Mouse (Mus musculus) heart, embryonic 12.5 days (tissue): ENCODE results near the gene Med16. TPM values are rescaled to one million over a fixed set of nuclear protein-coding genes. Genes with fewer than 3 reads are reported as not detected.
"Not testable (repeated sequence)": the region's sequence is repeated elsewhere in the genome, so short reads cannot be mapped to it uniquely, and the experiment has no call there.

Experiments used
- ATAC-seq: fragments of 200-750 bp; cut with Nextera tagmentation; 2 replicates; pipeline ENCODE4 v1.8.0; 2017; ENCODE audit warnings: moderate TSS enrichment, moderate library complexity; ENCODE audit not compliant: insufficient number of reproducible peaks, low FRiP score
- H3K27ac ChIP-seq: fragments of 300-500 bp; sonication (generic); 2 replicates; pipeline ENCODE4 v1.5.1; 2016; ENCODE audit warnings: mild to moderate bottlenecking, moderate library complexity; ENCODE audit not compliant: poor library complexity, severe bottlenecking
- H3K27me3 ChIP-seq: fragments of 300-500 bp; sonication (generic); replicated peaks from 2 replicates; pipeline ENCODE4 v1.6.1; 2016; ENCODE audit warnings: mild to moderate bottlenecking, moderate library complexity
- H3K36me3 ChIP-seq: fragments of 300-500 bp; sonication (generic); 2 replicates; pipeline ENCODE4 v1.6.1; 2016; ENCODE audit warnings: mild to moderate bottlenecking, moderate library complexity
- H3K4me1 ChIP-seq: fragments of 300-500 bp; sonication (generic); replicated peaks from 2 replicates; pipeline ENCODE4 v1.6.1; 2016; ENCODE audit warnings: mild to moderate bottlenecking
- H3K4me2 ChIP-seq: fragments of 300-500 bp; sonication (generic); 2 replicates; pipeline ENCODE4 v1.6.1; 2016; ENCODE audit warnings: mild to moderate bottlenecking, moderate library complexity
- H3K4me3 ChIP-seq: fragments of 300-500 bp; sonication (generic); 2 replicates; pipeline ENCODE4 v1.5.1; 2016; ENCODE audit warnings: mild to moderate bottlenecking
- H3K9ac ChIP-seq: fragments of 300-500 bp; sonication (generic); 2 replicates; pipeline ENCODE4 v1.6.1; 2016; ENCODE audit warnings: mild to moderate bottlenecking, moderate library complexity
- H3K9me3 ChIP-seq: fragments of 300-500 bp; sonication (generic); replicated peaks from 2 replicates; pipeline ENCODE4 v1.6.1; 2016; ENCODE audit warnings: mild to moderate bottlenecking, moderate library complexity
- WGBS: fragments of 180-500 bp; shearing (Covaris S2); methylation state at CpG from one replicate; pipeline ENCODE4 v1.1.7; 2016; 5-methylcytosine and 5-hydroxymethylcytosine counted together
- polyA plus RNA-seq: library from polyadenylated mRNA; unstranded; fragments of >200 nt; fragmentation: Nextera tagmentation; extraction: Ambion mirVana; gene quantifications from 2 replicates; pipeline ENCODE4 v1.2.1, GENCODE M21; 2016

The Med16 gene
- polyA plus RNA-seq, 1 experiment from 2014 or later: 48.3 TPM

DNA sequence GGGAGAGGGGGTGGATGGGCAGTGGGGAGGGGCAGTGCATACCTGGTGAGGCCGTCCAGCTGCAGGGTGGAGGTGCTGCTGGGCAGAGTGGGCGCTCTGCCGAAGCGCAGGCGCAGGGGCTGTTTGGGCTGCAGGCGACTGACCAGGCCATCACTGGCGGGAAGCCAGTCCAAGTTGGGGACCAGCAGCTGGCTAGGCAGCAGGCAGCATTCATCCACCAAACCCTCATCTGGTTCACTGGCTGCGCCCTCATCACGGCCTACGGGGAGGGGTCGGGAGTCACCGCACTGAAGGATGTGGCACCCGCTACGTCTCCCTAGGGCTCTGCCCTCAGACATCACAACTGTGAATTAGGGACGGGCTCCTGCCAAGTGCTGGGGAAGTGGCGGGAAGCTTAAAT lies 12.4 kb downstream of the Med16 start:
- no peak overlapping the region for H3K4me2 ChIP-seq
- H3K9ac ChIP-seq: no peak overlapping the region
- no peak for ATAC-seq
- H3K27ac ChIP-seq: no peak overlapping the region
- H3K36me3 ChIP-seq: peaks cover 58% of the 10 kb centered on the region
- H3K4me3 ChIP-seq: no peak overlapping the region
- WGBS: 91% methylated on average over 15 of the region's 16 CpGs
- H3K27me3 ChIP-seq: peaks cover 7% of the 10 kb centered on the region; the same call in 1 of the 2 replicates
- H3K9me3 ChIP-seq: no peaks in the 10 kb centered on the region
- H3K4me1 ChIP-seq: no peaks in the 10 kb centered on the region; the same call in 1 of the 2 replicates

- not testable (repeated sequence) for H3K4me1 ChIP-seq, H3K9ac ChIP-seq, H3K27ac ChIP-seq, H3K4me3 ChIP-seq, H3K9me3 ChIP-seq, H3K4me2 ChIP-seq, ATAC-seq
- H3K36me3 ChIP-seq: peaks cover 34% of the 10 kb centered on the region
- WGBS: 43% methylated on average over 22 of the region's 22 CpGs
- peaks cover 20% of the 10 kb centered on the region for H3K27me3 ChIP-seq
These were observed 16.1 kb downstream of the Med16 start for GRCm38 (mm10) chr10:79892451-79893118.

DNA sequence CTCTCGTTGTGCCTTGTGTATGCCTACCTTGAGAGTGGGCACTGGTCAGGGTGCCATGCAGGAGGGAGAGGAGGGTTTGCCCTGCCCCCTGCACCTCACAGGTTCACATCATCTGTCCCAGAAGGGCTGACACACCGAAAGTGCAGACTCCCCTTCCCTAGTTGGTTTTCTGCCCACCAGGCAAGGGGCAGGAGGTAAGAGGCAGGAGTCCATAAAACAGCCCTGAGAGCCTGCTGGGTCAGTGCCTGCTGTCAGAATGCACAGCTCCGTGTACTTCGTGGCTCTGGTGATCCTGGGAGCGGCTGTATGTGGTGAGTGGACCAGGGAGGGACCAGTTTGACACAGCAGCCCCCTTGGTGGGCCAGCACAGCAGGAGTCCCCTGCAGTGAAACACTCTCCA lies 18.1 kb downstream of the Med16 start, which contains the start of gene Cfd:
Cfd (plus strand) TSS at position 184 of the 400 bp plus-strand sequence.
- no peaks in the 10 kb centered on the region for H3K9me3 ChIP-seq
- H3K4me2 ChIP-seq: no peak within 1 kb of the TSS
- 42% methylated on average over 5 of the region's 5 CpGs for WGBS
- ATAC-seq: no peak
- no peak within 1 kb of the TSS for H3K27ac ChIP-seq
- H3K4me1 ChIP-seq: no peaks in the 10 kb centered on the region
- no peak within 1 kb of the TSS for H3K4me3 ChIP-seq
- peaks cover 23% of the 10 kb centered on the region for H3K27me3 ChIP-seq
- H3K9ac ChIP-seq: no peak within 1 kb of the TSS
- peaks cover 15% of the 10 kb centered on the region for H3K36me3 ChIP-seq

DNA sequence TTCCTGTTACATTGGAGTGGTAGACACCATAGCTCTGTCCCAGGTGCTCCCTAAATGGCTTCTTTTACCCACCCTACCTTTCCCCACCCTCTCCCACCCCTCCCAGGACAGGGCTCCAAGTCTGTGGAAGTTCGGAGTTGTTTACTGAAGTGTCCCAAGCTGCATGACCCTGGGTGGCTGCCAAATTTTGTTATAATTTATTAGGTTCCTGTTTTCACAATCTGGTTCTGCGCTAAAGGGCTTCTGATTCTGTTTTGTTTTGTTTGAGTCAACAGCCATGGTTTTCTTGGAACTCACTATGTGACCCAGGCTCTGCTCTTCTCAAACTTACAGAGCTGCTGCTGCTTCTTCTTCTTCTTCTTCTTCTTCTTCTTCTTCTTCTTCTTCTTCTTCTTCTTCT lies 19.3 kb downstream of the Med16 start:
- Histone ChIP-seq H3K9me3 (no peaks in the 10 kb centered on the region), H3K9ac (no peak overlapping the region), H3K4me1 (no peaks in the 10 kb centered on the region), H3K36me3 (peaks cover 4% of the 10 kb centered on the region), H3K27ac (no peak overlapping the region), H3K4me3 (no peak overlapping the region), H3K4me2 (no peak overlapping the region), H3K27me3 (peaks cover 23% of the 10 kb centered on the region)
- WGBS: 84% methylated on average over 2 of the region's 2 CpGs
- no peak for ATAC-seq

DNA sequence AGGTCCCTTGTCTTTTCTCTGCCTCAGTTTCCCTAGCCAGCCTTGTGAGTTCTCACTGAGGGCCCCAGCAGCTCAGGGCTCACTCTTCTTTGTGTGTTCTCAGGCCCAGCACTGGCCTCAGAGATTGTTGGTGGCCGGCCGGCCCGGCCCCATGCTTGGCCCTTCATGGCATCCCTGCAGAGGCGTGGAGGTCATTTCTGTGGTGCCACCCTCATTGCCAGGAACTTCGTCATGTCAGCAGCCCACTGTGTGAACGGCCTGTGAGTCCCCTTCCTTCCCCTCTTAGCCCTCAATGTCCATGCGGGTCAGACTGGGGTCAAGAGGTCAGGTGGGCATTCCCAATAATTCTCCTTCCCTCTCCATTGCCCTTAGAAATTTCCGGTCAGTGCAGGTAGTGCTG lies 22.1 kb downstream of the Med16 start:
- H3K4me3 ChIP-seq: no peak overlapping the region
- ATAC-seq: no peak
- WGBS: 82% methylated on average over 8 of the region's 8 CpGs
- H3K9ac ChIP-seq: no peak overlapping the region
- no peak overlapping the region for H3K4me2 ChIP-seq
- no peaks in the 10 kb centered on the region for H3K36me3 ChIP-seq
- no peaks in the 10 kb centered on the region for H3K9me3 ChIP-seq
- H3K4me1 ChIP-seq: peaks cover 17% of the 10 kb centered on the region
- peaks cover 30% of the 10 kb centered on the region for H3K27me3 ChIP-seq
- H3K27ac ChIP-seq: no peak overlapping the region

DNA sequence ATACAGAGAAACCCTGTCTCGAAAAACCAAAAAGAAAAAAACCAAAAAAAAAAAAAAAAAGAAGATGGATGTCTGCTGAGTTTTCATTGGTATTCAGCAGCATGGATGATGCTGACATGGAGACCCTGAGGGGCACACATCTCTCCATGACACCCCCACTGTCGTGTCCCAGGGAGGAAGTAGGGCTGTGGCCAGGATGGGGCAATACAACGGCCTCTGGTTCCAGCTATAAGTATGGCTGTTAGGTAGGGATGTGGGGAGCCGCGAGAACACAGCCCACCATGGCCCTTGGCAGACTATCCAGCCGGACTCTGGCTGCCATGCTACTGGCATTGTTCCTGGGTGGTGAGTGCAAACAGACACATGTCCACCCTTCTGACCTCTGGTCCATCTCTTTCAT lies 22.7 kb downstream of the Med16 start, which contains the start of gene Elane:
Elane (plus strand) TSS at position 194 of the 400 bp plus-strand sequence.
- Histone ChIP-seq H3K4me3 (no peak within 1 kb of the TSS), H3K27ac (no peak within 1 kb of the TSS), H3K27me3 (peaks cover 24% of the 10 kb centered on the region), H3K4me2 (no peak within 1 kb of the TSS), H3K36me3 (no peaks in the 10 kb centered on the region), H3K9ac (no peak within 1 kb of the TSS), H3K9me3 (no peaks in the 10 kb centered on the region), H3K4me1 (peaks cover 18% of the 10 kb centered on the region)
- 79% methylated on average over 6 of the region's 6 CpGs for WGBS
- ATAC-seq: no peak

DNA sequence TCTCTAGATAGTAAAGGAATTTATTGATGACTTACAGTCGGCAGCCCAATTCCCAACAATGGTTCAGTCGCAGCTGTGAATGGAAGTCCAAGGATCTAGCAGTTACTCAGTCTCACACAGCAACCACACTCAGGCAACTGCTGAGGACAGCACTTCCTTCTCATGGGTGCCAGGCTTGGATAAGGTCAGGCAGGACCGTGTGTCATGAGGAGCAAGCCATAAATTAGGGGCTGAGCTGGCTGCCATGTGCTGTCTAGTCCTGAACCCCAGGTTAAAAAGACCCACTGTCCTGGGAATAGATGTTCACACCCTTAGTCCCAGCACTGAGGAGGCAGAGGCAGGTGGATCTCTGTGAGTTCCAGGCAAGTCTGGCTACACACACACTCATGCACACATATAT lies 23.8 kb downstream of the Med16 start:
- WGBS: 69% methylated on average over 3 of the region's 3 CpGs
- not testable (repeated sequence) for ATAC-seq
- H3K4me1 ChIP-seq: peaks cover 18% of the 10 kb centered on the region

DNA sequence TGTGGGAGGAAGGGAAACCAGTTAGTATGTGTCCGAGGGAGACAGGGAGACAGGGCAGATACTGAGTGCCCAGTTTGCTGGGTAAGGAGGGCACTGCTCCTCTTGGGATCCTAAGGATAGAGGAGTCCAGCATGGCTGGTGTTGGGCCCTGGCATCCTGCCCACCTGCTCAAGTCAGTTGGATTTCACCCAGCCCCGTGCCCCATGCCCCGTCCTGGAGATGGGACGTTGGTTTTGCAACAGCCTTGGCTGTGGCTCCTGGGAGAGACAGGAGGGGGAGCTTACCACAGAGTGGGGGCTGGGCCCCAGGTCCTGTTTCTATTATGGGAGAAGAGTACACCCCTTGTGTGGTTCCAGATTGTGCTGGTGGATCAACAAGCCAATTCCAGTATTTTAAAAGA lies 24.3 kb downstream of the Med16 start:
- H3K27me3 ChIP-seq: peaks cover 21% of the 10 kb centered on the region
- H3K4me2 ChIP-seq: no peak overlapping the region
- WGBS: 61% methylated on average over 4 of the region's 4 CpGs
- peaks cover 23% of the 10 kb centered on the region for H3K4me1 ChIP-seq
- no peaks in the 10 kb centered on the region for H3K36me3 ChIP-seq
- no peaks in the 10 kb centered on the region for H3K9me3 ChIP-seq
- no peak overlapping the region for H3K27ac ChIP-seq
- H3K9ac ChIP-seq: no peak overlapping the region
- H3K4me3 ChIP-seq: no peak overlapping the region
- no peak for ATAC-seq

More for the DNA sequence above, 23.8 kb downstream of the Med16 start:
- H3K27me3 ChIP-seq: peaks cover 21% of the 10 kb centered on the region
- H3K4me2 ChIP-seq, H3K9ac ChIP-seq, H3K27ac ChIP-seq, H3K4me3 ChIP-seq, H3K9me3 ChIP-seq, H3K36me3 ChIP-seq: not testable (repeated sequence)

GRCm38 (mm10) chr10:79883297-79884084 lies 25.2 kb downstream of the Med16 start:
- Histone ChIP-seq H3K9me3 (no peaks in the 10 kb centered on the region), H3K9ac (0 out of 2 replicates have a peak overlapping the region, but pooled peaks have one; percentile 21), H3K27ac (no peak overlapping the region), H3K4me2 (peak overlapping the region; percentile 37; the same call in 1 of the 2 replicates), H3K4me1 (peaks cover 26% of the 10 kb centered on the region), H3K36me3 (no peaks in the 10 kb centered on the region), H3K27me3 (peaks cover 24% of the 10 kb centered on the region), H3K4me3 (no peak overlapping the region)
- 16% methylated on average over 22 of the region's 22 CpGs for WGBS
- no peak for ATAC-seq

DNA sequence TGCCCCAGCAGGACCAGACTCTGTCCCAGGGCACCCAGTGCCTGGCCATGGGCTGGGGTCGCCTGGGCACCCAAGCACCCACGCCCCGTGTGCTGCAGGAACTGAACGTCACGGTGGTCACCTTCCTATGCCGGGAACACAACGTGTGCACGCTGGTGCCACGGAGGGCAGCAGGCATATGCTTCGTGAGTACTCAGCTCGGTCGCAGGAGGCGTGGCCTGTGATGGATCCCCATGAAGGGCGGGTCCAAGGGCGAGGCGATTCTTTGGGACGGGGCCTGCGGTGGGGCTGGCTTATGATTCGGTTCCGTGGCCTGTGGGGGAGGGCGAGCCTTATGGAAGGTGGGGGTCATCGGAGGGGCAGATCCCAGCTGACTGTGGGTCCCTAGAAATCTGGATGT lies 26.7 kb downstream of the Med16 start:
- Histone ChIP-seq H3K4me3 (peak overlapping the region; percentile 20), H3K36me3 (no peaks in the 10 kb centered on the region), H3K4me1 (peaks cover 26% of the 10 kb centered on the region), H3K27me3 (peaks cover 18% of the 10 kb centered on the region), H3K9ac (peak overlapping the region; percentile 58), H3K4me2 (peak overlapping the region; percentile 65), H3K27ac (no peak overlapping the region), H3K9me3 (no peaks in the 10 kb centered on the region)
- WGBS: 10% methylated on average over 22 of the region's 22 CpGs
- ATAC-seq: no peak

DNA sequence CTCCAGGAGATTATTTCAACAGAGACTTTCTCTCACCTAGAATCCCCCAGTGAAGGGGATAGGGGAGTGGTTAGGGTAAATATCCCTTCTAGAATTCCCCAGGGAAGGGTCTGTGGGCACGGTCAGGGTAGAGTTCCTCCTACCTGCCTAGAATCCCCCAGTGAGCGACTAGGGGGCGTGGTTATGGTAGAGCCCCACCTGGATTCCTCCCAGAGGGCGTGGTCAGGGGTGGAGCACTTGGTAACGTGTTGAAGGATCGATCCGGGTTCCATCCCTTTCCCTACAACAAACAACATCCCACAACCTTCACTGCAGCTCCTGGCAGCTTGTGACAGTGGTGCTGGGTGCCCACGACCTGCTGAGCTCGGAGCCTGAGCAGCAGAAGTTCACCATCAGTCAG lies 28.0 kb downstream of the Med16 start:
- ATAC-seq: no peak
- H3K4me1 ChIP-seq: peaks cover 26% of the 10 kb centered on the region
- H3K4me2 ChIP-seq: no peak overlapping the region
- H3K27ac ChIP-seq: no peak overlapping the region
- H3K27me3 ChIP-seq: peaks cover 18% of the 10 kb centered on the region
- no peak overlapping the region for H3K9ac ChIP-seq
- H3K4me3 ChIP-seq: no peak overlapping the region
- WGBS: 13% methylated on average over 9 of the region's 9 CpGs
- no peaks in the 10 kb centered on the region for H3K36me3 ChIP-seq
- no peaks in the 10 kb centered on the region for H3K9me3 ChIP-seq
